Mouse (Mus musculus) granulocyte monocyte progenitor cell, adult 5-6 weeks (primary cell): ENCODE results near the gene Mrc1. TPM values are rescaled to one million over a fixed set of nuclear protein-coding genes. Genes with fewer than 3 reads are reported as not detected.

Source experiments
- total RNA-seq, 2 experiments: library from RNA; stranded (forward) in 1 of 2; stranded (reverse) in 1 of 2; fragments of 200-712, 200-1000 nt in 1 of 2; fragments of >200 nt in 1 of 2; fragmentation: Nextera tagmentation in 1 of 2; gene quantifications; 2 replicates each; pipeline ENCODE4 v1.2.3; 2014 to 2017

The Mrc1 gene
- total RNA-seq, 2 experiments from 2014 or later, result 0.88 to 1.1 TPM

Other genes starting within 250 kb of the Mrc1 start
- 41.7 and 46.3 TPM in 2 replicates for gene Hacd1, start 173.3 kb upstream of the Mrc1 start, total RNA-seq (2014; fragmentation: Nextera tagmentation)
- 63.6 and 82.2 TPM in 2 replicates for gene Hacd1, start 173.3 kb upstream of the Mrc1 start, total RNA-seq (2017)
- 29.2 and 51.3 TPM in 2 replicates for gene Stam, start 155.3 kb upstream of the Mrc1 start, total RNA-seq (2014; fragmentation: Nextera tagmentation)
- gene Stam, start 155.3 kb upstream of the Mrc1 start, total RNA-seq (2017), result 28.2 and 30.6 TPM in 2 replicates
- not detected in 2 replicates for gene Tmem236, start 54.9 kb upstream of the Mrc1 start, total RNA-seq (2014; fragmentation: Nextera tagmentation)
- not detected in 2 replicates for gene Tmem236, start 54.9 kb upstream of the Mrc1 start, total RNA-seq (2017)
- gene Slc39a12, start 158.9 kb downstream of the Mrc1 start, total RNA-seq (2014; fragmentation: Nextera tagmentation), result not detected in 2 replicates
- gene Slc39a12, start 158.9 kb downstream of the Mrc1 start, total RNA-seq (2017), result not detected in 2 replicates